Mouse (Mus musculus): ENCODE data around the gene Slc11a2.

DNA sequence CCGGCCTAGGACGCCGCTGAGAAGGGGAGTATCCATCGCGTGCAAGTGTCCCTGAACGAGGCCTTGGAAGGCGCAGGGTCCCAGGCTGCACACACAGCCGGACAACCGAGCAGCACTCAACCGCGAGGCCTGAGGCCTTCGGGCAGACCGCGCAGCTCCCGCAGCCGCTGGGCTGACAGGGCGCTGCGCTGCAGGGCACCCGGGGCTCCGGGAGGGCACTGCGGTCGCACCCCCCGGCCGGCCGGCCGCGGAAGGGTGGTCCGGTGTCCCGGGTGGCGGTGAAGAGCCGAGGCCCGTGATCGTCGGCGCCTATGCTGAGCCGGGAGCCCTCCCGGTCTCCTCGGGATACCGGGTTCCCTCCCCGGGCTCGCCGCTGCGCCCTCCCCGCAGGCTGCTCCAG, 2.4 kb downstream of the Slc11a2 start:
- TF ChIP-seq CTCF (IDR thresholded peaks at IDR 0.05; ENCODE audit: insufficient read depth, low read length): no peak
- TF ChIP-seq POLR2A (IDR thresholded peaks at IDR 0.05; ENCODE audit: borderline replicate concordance, extremely low read depth, low read depth, low read length): no peak
